Mouse (Mus musculus) embryonic fibroblast, embryonic 13.5 days (primary cell): ENCODE data around the gene Senp5. TPM values are rescaled to one million over a fixed set of nuclear protein-coding genes. Genes with fewer than 3 reads are reported as not detected.

Source experiments
- H3K27ac ChIP-seq: 2 replicates; pipeline ENCODE4 v1.5.1; 2012; ENCODE audit warnings: low read length, control low read depth, inconsistent platforms; ENCODE audit not compliant: insufficient read depth
- H3K4me1 ChIP-seq: 2 replicates; pipeline ENCODE4 v1.6.1; 2011; ENCODE audit warnings: low read length; ENCODE audit not compliant: control insufficient read depth, insufficient read depth
- H3K4me3 ChIP-seq: 2 replicates; pipeline ENCODE4 v1.5.1; 2011; ENCODE audit warnings: mild to moderate bottlenecking, control low read depth, low read length; ENCODE audit not compliant: insufficient read depth
- CTCF ChIP-seq: IDR thresholded peaks from 2 replicates; pipeline ENCODE4 v1.5.1; 2011; ENCODE audit warnings: mild to moderate bottlenecking, control low read depth, low read length, moderate library complexity, borderline replicate concordance; ENCODE audit not compliant: insufficient read depth
- POLR2A ChIP-seq: IDR thresholded peaks from 2 replicates; pipeline ENCODE4 v1.6.1; 2011; ENCODE audit warnings: low read depth, mild to moderate bottlenecking, control low read depth, low read length, moderate library complexity
- polyA plus RNA-seq: library from polyadenylated mRNA; stranded (reverse); fragments of >200 nt; gene quantifications from 2 replicates; pipeline ENCODE4 v1.2.4, GENCODE M21; 2011; ENCODE audit warnings: low read depth; ENCODE audit not compliant: missing spikeins, insufficient read length

Senp5 gene
- polyA plus RNA-seq, result 54.9 and 72.1 TPM in 2 replicates

GRCm38 (mm10) chr16:32002509-32003477 lies at the start of gene Senp5:
TSS of gene Senp5 (minus strand) at chr16:32003287.
- Histone ChIP-seq H3K27ac (peak within 1 kb of the TSS; percentile 70), H3K4me3 (peak within 1 kb of the TSS; percentile 100), H3K4me1 (0 out of 2 replicates have a peak, but pooled peaks cover 3% of the 10 kb centered on the region)
- TF ChIP-seq POLR2A, result peak; percentile 97
- no peak for TF ChIP-seq CTCF

GRCm38 (mm10) chr16:32042367-32042766 lies 39.3 kb upstream of the Senp5 start:
- TF ChIP-seq POLR2A, result no peak
- TF ChIP-seq CTCF, result no peak
- Histone ChIP-seq H3K4me1 (no peaks in the 10 kb centered on the region), H3K4me3 (no peak overlapping the region), H3K27ac (no peak overlapping the region)

DNA sequence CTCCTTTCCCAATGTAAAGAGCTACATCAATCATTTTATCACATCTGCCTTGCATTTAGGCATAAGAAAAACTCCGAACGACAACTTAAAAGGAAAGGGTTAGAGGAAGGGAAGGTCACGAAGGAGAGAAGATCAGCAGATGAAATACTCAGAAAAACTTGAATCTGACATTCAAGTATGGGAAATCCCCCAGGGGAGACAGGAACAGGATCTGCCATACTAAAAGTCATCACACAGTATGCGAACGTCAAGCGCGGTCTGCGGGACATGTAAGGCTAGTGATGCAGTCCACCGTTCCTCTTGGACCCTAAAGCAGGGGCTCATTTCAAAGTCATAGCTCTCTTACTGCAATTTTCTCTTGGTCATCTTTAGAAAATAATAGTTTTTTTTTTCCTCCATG lies 16.6 kb upstream of the Senp5 start:
- Histone ChIP-seq H3K27ac (no peak overlapping the region), H3K4me1 (no peaks in the 10 kb centered on the region), H3K4me3 (no peak overlapping the region)
- TF ChIP-seq CTCF, result no peak
- TF ChIP-seq POLR2A, result no peak

GRCm38 (mm10) chr16:32010330-32010729 lies 7.2 kb upstream of the Senp5 start:
- H3K27ac ChIP-seq, result no peak overlapping the region
- no peaks in the 10 kb centered on the region for H3K4me1 ChIP-seq
- TF ChIP-seq CTCF (no peak), POLR2A (no peak)
- H3K4me3 ChIP-seq, result no peak overlapping the region

DNA sequence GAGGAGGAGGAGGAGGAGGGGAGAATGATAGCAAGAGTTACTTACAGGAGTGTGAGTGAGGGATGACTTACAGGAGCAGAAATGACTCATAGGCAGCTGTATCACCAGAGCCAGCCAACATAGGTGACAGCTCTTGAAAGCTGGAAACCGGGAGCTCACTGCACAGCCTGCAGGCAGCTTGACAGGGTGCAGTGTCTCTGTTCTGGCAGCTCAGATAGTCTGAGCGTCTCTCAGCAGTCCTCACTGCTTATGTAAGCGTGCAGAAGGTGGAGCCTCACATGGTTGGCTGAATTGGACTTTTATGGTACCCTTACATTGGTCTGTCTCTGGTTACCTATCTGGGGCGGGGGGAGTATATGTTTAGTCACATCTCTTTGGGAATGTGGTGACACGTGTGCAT lies 6.8 kb upstream of the Senp5 start:
- Histone ChIP-seq H3K4me1 (no peaks in the 10 kb centered on the region), H3K4me3 (no peak overlapping the region), H3K27ac (no peak overlapping the region)
- TF ChIP-seq CTCF (no peak), POLR2A (peak; percentile 38; the same call in 1 of the 2 replicates)

- no peak overlapping the region for H3K4me3 ChIP-seq
- TF ChIP-seq CTCF, result no peak
- no peak for TF ChIP-seq POLR2A
- no peaks in the 10 kb centered on the region for H3K4me1 ChIP-seq
- no peak overlapping the region for H3K27ac ChIP-seq
Observed at GRCm38 (mm10) chr16:32008529-32009293, 5.6 kb upstream of the Senp5 start.

DNA sequence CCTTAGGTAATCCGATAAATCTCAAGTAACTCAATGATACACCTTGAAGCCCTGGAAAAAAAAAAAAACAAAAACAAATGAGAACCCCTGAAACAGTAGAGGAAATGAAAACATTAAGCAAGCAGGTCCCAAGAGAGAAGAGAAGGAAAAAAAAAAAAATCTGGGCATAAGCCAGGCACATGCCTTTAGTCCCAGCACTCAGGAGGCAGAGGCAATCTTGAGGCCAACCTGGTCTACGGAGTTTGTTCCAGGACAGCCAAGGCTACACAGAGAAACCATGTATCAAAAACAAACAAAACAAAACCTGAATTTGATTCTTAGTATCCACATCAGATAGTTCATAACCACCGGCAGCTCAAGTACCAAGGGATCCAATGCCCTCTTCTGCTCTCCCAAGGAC lies 1.6 kb upstream of the Senp5 start:
- H3K4me1 ChIP-seq, result no peaks in the 10 kb centered on the region
- H3K27ac ChIP-seq, result no peak overlapping the region
- no peak overlapping the region for H3K4me3 ChIP-seq
- no peak for TF ChIP-seq CTCF
- no peak for TF ChIP-seq POLR2A

DNA sequence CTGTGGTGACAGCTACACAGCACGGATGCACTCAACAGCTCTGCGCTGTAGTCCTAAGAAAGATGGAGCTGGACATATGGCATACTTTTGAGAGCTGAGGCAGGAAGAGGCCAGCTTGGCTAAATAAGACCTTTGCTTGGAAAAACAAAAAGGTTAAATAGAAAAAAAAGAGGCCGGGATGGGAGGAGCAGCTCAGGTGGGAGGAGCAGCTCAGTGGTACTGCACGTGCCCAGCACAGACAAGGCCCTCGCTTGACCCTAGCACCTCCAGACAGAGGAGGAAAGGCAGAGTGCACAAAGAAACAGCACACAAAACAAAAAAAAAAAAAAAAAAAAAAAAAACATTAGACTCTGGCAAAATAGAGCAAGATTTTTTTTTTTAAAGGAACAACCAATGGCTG lies 6.7 kb downstream of the Senp5 start:
- no peak overlapping the region for H3K4me3 ChIP-seq
- TF ChIP-seq CTCF, result no peak
- TF ChIP-seq POLR2A, result no peak
- H3K27ac ChIP-seq, result no peak overlapping the region
- 0 out of 2 replicates have a peak, but pooled peaks cover 3% of the 10 kb centered on the region for H3K4me1 ChIP-seq

- H3K27ac ChIP-seq, result peak overlapping the region; percentile 93
Observed at GRCm38 (mm10) chr16:31993946-31994345, 9.1 kb downstream of the Senp5 start.

More at GRCm38 (mm10) chr16:31993946-31994345, 9.1 kb downstream of the Senp5 start:
- Histone ChIP-seq H3K4me1 (0 out of 2 replicates have a peak, but pooled peaks cover 3% of the 10 kb centered on the region), H3K4me3 (no peak overlapping the region)
- TF ChIP-seq POLR2A, result no peak
- no peak for TF ChIP-seq CTCF
